12 mouse cellular contexts compared by ENCODE assay signal in the genomic region with DNA sequence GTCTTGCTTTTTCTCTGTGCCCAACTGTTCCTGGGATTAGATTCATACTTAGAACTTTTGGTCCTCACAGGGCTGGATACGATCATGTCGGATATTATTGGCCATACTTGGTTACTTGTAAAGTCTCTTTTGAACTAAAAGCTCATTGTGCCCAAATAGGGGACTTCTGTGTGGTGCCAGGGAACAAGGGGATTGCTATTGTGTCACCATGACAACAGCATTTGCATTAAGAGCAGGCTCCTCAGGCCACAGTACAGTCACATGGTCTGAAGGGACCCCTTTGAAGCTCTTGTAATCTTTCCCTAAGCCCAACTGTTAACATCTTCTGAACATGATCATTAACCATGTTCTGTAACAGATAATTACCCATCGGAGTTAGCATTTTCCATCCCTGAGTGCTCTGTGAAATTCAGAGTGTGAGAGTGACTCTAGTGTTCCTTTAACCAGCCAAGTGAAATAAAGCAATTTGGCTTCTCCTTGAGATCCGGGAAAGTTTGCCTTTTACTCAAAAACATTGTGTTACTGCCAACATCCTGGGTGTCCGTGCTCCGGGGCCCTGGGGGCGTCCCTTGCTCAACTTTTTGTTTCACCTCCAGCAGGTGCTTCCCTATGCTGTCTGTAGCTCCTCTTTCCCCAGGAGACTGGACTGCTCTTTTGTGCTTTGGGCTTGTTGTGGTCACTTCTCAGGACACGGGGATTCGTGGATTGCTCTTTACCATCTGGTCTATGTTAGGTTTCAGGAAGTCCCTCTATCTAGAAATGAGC.
DNase-seq lines count a peak whose midpoint lies in the region; ATAC-seq and TF ChIP-seq lines count a peak whose summit lies in the region.
"Had no signal": no experiment of that assay in that cellular context is flagged by ENCODE, and none has a peak within 500 bp of the region (broad histone marks: within the 10 kb centered on the region; RNA-seq: fewer than 3 reads in every experiment).

No protein-coding gene starts in this region.

- peak overlapping the region; percentile 58; the same call in 1 of the 2 replicates for H3K27ac ChIP-seq in hindbrain, embryonic 11.5 days (ENCODE audit: low read depth, low read length)
- H3K27ac ChIP-seq in midbrain, embryonic 14.5 days (replicated peaks; ENCODE audit: low read depth, low read length): no peak overlapping the region
- no peak overlapping the region for H3K27ac ChIP-seq in intestine, embryonic 16.5 days (ENCODE audit: low read length)
- H3K27ac ChIP-seq: heart, adult 2 months; liver, embryonic 15.5 days had no signal

- no peak overlapping the region for H3K9ac ChIP-seq in hindbrain, embryonic 11.5 days (ENCODE audit: low read depth, low read length)
- H3K9ac ChIP-seq in midbrain, embryonic 14.5 days (replicated peaks; ENCODE audit: low read length): no peak overlapping the region
- no peak overlapping the region for H3K9ac ChIP-seq in intestine, embryonic 16.5 days (ENCODE audit: low read depth, low read length)
- H3K9ac ChIP-seq: liver, embryonic 15.5 days had no signal

- H3K4me1 ChIP-seq in hindbrain, embryonic 11.5 days (replicated peaks; ENCODE audit: control insufficient read depth, insufficient read depth, low read length): peaks cover 4% of the 10 kb centered on the region
- peaks cover 23% of the 10 kb centered on the region for H3K4me1 ChIP-seq in midbrain, embryonic 14.5 days (ENCODE audit: control insufficient read depth, insufficient read depth, low read length)
- no peaks in the 10 kb centered on the region for H3K4me1 ChIP-seq in intestine, embryonic 16.5 days (ENCODE audit: control insufficient read depth, insufficient read depth, low read length)
- H3K4me1 ChIP-seq: liver, embryonic 15.5 days had no signal

- 27% methylated on average over 9 of the region's 9 CpGs for WGBS in hindbrain, embryonic 11.5 days
- 9% methylated on average over 9 of the region's 9 CpGs for WGBS in midbrain, embryonic 14.5 days
- WGBS in intestine, embryonic 16.5 days: 57% methylated on average over 9 of the region's 9 CpGs

- TF ChIP-seq POLR2A in brain, embryonic 14.5 days (IDR thresholded peaks at IDR 0.05; ENCODE audit: borderline replicate concordance, extremely low read depth, insufficient read depth, insufficient read length, poor library complexity, severe bottlenecking): no peak

- H3K36me3 ChIP-seq in hindbrain, embryonic 11.5 days (ENCODE audit: control insufficient read depth, insufficient read depth, low read length): no peaks in the 10 kb centered on the region
- no peaks in the 10 kb centered on the region for H3K36me3 ChIP-seq in midbrain, embryonic 14.5 days (ENCODE audit: control insufficient read depth, insufficient read depth, low read length)
- no peaks in the 10 kb centered on the region for H3K36me3 ChIP-seq in intestine, embryonic 16.5 days (ENCODE audit: control insufficient read depth, insufficient read depth, low read length)
- H3K36me3 ChIP-seq: liver, embryonic 15.5 days had no signal

- no peaks in the 10 kb centered on the region for H3K27me3 ChIP-seq in hindbrain, embryonic 11.5 days (ENCODE audit: control insufficient read depth, insufficient read depth, low read length)
- no peaks in the 10 kb centered on the region for H3K27me3 ChIP-seq in midbrain, embryonic 14.5 days (ENCODE audit: control insufficient read depth, insufficient read depth, low read length)
- H3K27me3 ChIP-seq in intestine, embryonic 16.5 days (replicated peaks; ENCODE audit: control insufficient read depth, insufficient read depth, low read length): no peaks in the 10 kb centered on the region
- H3K27me3 ChIP-seq: liver, embryonic 15.5 days had no signal

- no peak overlapping the region for H3K4me2 ChIP-seq in hindbrain, embryonic 11.5 days (replicated peaks; ENCODE audit: low read depth, low read length)
- no peak overlapping the region for H3K4me2 ChIP-seq in midbrain, embryonic 14.5 days (ENCODE audit: low read length)
- no peak overlapping the region for H3K4me2 ChIP-seq in intestine, embryonic 16.5 days (ENCODE audit: low read depth, low read length)
- H3K4me2 ChIP-seq: liver, embryonic 15.5 days had no signal

- H3K9me3 ChIP-seq in hindbrain, embryonic 11.5 days (ENCODE audit: control insufficient read depth, low read length): no peaks in the 10 kb centered on the region
- H3K9me3 ChIP-seq in midbrain, embryonic 14.5 days (ENCODE audit: control insufficient read depth, low read length): no peaks in the 10 kb centered on the region
- no peaks in the 10 kb centered on the region for H3K9me3 ChIP-seq in intestine, embryonic 16.5 days (ENCODE audit: control insufficient read depth, low read length)
- H3K9me3 ChIP-seq: liver, embryonic 15.5 days had no signal

- peak; percentile 93 for DNase-seq in brain, embryonic 14.5 days (ENCODE audit: low read depth)
- DNase-seq in embryo, embryonic 11 days: peak; percentile 68
- peak; percentile 60 for DNase-seq in hindbrain, embryonic 11.5 days (ENCODE audit: low spot score)
- peak; percentile 79 for DNase-seq in midbrain, embryonic 14.5 days
- DNase-seq in c-Kit-positive CD71-positive TER-119-positive erythroid progenitor cells, embryonic 14.5 days (ENCODE audit: low spot score): no peak
- DNase-seq: heart, adult 2 months; kidney, postnatal 14 days; right cerebral cortex, adult 18-20 months had no signal

- no peak for TF ChIP-seq CTCF in brain, embryonic 14.5 days (IDR thresholded peaks at IDR 0.05; ENCODE audit: borderline replicate concordance, extremely low read depth, insufficient read depth, insufficient read length)

- peak; percentile 74 for ATAC-seq in hindbrain, embryonic 11.5 days (ENCODE audit: low FRiP score)
- ATAC-seq in midbrain, embryonic 14.5 days (ENCODE audit: low FRiP score, low TSS enrichment): peak; percentile 81; the same call in 1 of the 2 replicates
- ATAC-seq in cerebellum, adult (ENCODE audit: insufficient number of reproducible peaks, low FRiP score, low TSS enrichment): no peak
- no peak for ATAC-seq in intestine, embryonic 16.5 days
- no peak for ATAC-seq in megakaryocyte-erythroid progenitor cell, adult 5-6 weeks (replicated peaks; ENCODE audit: low FRiP score, low TSS enrichment, poor library complexity, severe bottlenecking)

- H3K4me3 ChIP-seq in hindbrain, embryonic 11.5 days (ENCODE audit: low read depth, low read length): no peak overlapping the region
- no peak overlapping the region for H3K4me3 ChIP-seq in midbrain, embryonic 14.5 days (replicated peaks; ENCODE audit: low read depth, low read length)
- no peak overlapping the region for H3K4me3 ChIP-seq in intestine, embryonic 16.5 days (ENCODE audit: low read length)
- H3K4me3 ChIP-seq: heart, adult 2 months; liver, embryonic 15.5 days had no signal

Comparison
In these comparisons a context has a peak if more than half of its experiments do, and no peak if none do; other contexts are left out.
1. ATAC-seq: peak in hindbrain, embryonic 11.5 days (single experiment) and midbrain, embryonic 14.5 days (single experiment); none in cerebellum, adult (single experiment), intestine, embryonic 16.5 days (single experiment) and megakaryocyte-erythroid progenitor cell, adult 5-6 weeks (single experiment).